Mouse (Mus musculus) ES-E14 (cell line): ENCODE data around the gene Dhcr7. TPM values are rescaled to one million over a fixed set of nuclear protein-coding genes. Genes with fewer than 3 reads are reported as not detected.

Experiments used
- DNase-seq: peaks from one replicate; pipeline ENCODE4 v3.0.0-alpha.2; 2013; ENCODE audit warnings: low read depth, low spot score
- H3K27ac ChIP-seq: 2 replicates; pipeline ENCODE4 v1.5.1; 2012; ENCODE audit warnings: low read depth, mild to moderate bottlenecking, low read length, moderate library complexity, mixed read lengths; ENCODE audit not compliant: poor library complexity, insufficient read depth, severe bottlenecking
- H3K36me3 ChIP-seq: 2 replicates; pipeline ENCODE4 v1.6.1; 2012; ENCODE audit warnings: mild to moderate bottlenecking, low read length, moderate library complexity, mixed read lengths; ENCODE audit not compliant: control insufficient read depth, poor library complexity, insufficient read depth, severe bottlenecking
- H3K4me1 ChIP-seq, 2 experiments: fragments of 150-350 bp in 1 of 2; sonication (generic) in 1 of 2; 2 replicates each; pipeline ENCODE4 v1.6.1; 2012; ENCODE audit warnings: low read length in 2 of 2, mild to moderate bottlenecking in 1 of 2, mixed read lengths in 1 of 2; ENCODE audit not compliant: control insufficient read depth in 2 of 2, insufficient read depth in 2 of 2, poor library complexity in 1 of 2
- H3K4me3 ChIP-seq, 2 experiments: fragments of 150-350 bp in 1 of 2; sonication (generic) in 1 of 2; 2 replicates each; pipeline ENCODE4 v1.5.1; 2012; ENCODE audit warnings: low read length in 2 of 2, low read depth in 1 of 2, mild to moderate bottlenecking in 1 of 2, mixed read lengths in 1 of 2; ENCODE audit not compliant: insufficient read depth in 1 of 2, poor library complexity in 1 of 2, severe bottlenecking in 1 of 2
- H3K9ac ChIP-seq: 2 replicates; pipeline ENCODE4 v1.6.1; 2012; ENCODE audit warnings: low read depth, mild to moderate bottlenecking, low read length, mixed read lengths; ENCODE audit not compliant: poor library complexity, insufficient read depth, severe bottlenecking
- H3K9me3 ChIP-seq: fragments of 150-350 bp; sonication (generic); 2 replicates; pipeline ENCODE4 v1.6.1; 2012; ENCODE audit warnings: low read depth, mild to moderate bottlenecking, low read length; ENCODE audit not compliant: control insufficient read depth, insufficient read depth
- CHD2 ChIP-seq: IDR thresholded peaks from 2 replicates; pipeline ENCODE4 v1.6.1; 2014; ENCODE audit warnings: mild to moderate bottlenecking, low read depth, low read length, inconsistent platforms
- HCFC1 ChIP-seq: IDR thresholded peaks from 2 replicates; pipeline ENCODE4 v1.6.1; 2012; ENCODE audit warnings: low read length, inconsistent platforms, borderline replicate concordance; ENCODE audit not compliant: insufficient read depth
- MAFK ChIP-seq: IDR thresholded peaks from 2 replicates; pipeline ENCODE4 v1.6.1; 2014; ENCODE audit warnings: mild to moderate bottlenecking, low read depth, low read length, inconsistent platforms; ENCODE audit not compliant: insufficient read depth
- ZC3H11A ChIP-seq: IDR thresholded peaks from 2 replicates; pipeline ENCODE4 v1.6.1; 2012; ENCODE audit warnings: low read depth, mild to moderate bottlenecking, inconsistent platforms, low read length, borderline replicate concordance
- ZNF384 ChIP-seq: IDR thresholded peaks from 2 replicates; pipeline ENCODE4 v1.6.1; 2012; ENCODE audit warnings: low read depth, low read length, inconsistent platforms
- in situ Hi-C, 2 experiments: fragments of 600-800 bp; cut with MboI; formaldehyde crosslinking; loops; one replicate each; pipeline ENCODE4 v1.15.1; 2025; ENCODE audit warnings: low sequenced_read_pairs in 2 of 2, inconsistent platforms in 1 of 2; ENCODE audit not compliant: unreplicated experiment in 2 of 2
- total RNA-seq: library from RNA; depleted of rRNA; stranded (reverse); fragments of 300-350 nt; gene quantifications from 2 replicates; pipeline ENCODE4 v1.2.3, GENCODE M21; 2012

Gene Dhcr7
- total RNA-seq, 1 experiment, result 38.5 TPM

GRCm38 (mm10) chr7:143800770-143801169 lies 22.2 kb upstream of the Dhcr7 start:
- Histone ChIP-seq H3K4me3 (no peak overlapping the region), H3K36me3 (peaks cover 17% of the 10 kb centered on the region; the same call in 1 of the 2 replicates), H3K9ac (no peak overlapping the region), H3K27ac (no peak overlapping the region), H3K4me1 (no peaks in the 10 kb centered on the region), H3K9me3 (no peaks in the 10 kb centered on the region)
- in situ Hi-C loops, result no loop called here
- DNase-seq, result no peak
- no peak for TF ChIP-seq ZC3H11A
- no peak for TF ChIP-seq HCFC1
- TF ChIP-seq CHD2, result no peak
- TF ChIP-seq MAFK, result no peak
- TF ChIP-seq ZNF384, result no peak

GRCm38 (mm10) chr7:143801195-143802065 lies 21.5 kb upstream of the Dhcr7 start:
- H3K9me3 ChIP-seq, result no peaks in the 10 kb centered on the region
- H3K9ac ChIP-seq, result no peak overlapping the region
- no peak overlapping the region for H3K27ac ChIP-seq
- peaks cover 18% of the 10 kb centered on the region; the same call in 1 of the 2 replicates for H3K36me3 ChIP-seq
- no peak for DNase-seq
- H3K4me3 ChIP-seq, result no peak overlapping the region
- in situ Hi-C loops, result no loop called here
- TF ChIP-seq ZNF384 (no peak), MAFK (no peak), HCFC1 (no peak), CHD2 (no peak), ZC3H11A (no peak)
- no peaks in the 10 kb centered on the region for H3K4me1 ChIP-seq

- Histone ChIP-seq H3K9me3 (no peaks in the 10 kb centered on the region), H3K27ac (no peak overlapping the region; the same call in 1 of the 2 replicates), H3K4me3 (no peak overlapping the region), H3K4me1 (no peaks in the 10 kb centered on the region), H3K9ac (no peak overlapping the region), H3K36me3 (peaks cover 13% of the 10 kb centered on the region; the same call in 1 of the 2 replicates)
- no peak for TF ChIP-seq HCFC1
- TF ChIP-seq CHD2, result no peak
- no peak for TF ChIP-seq MAFK
- no peak for TF ChIP-seq ZNF384
- no peak for TF ChIP-seq ZC3H11A
- no peak for DNase-seq
- in situ Hi-C loops, result no loop called here
Observed at GRCm38 (mm10) chr7:143805199-143805624, 17.7 kb upstream of the Dhcr7 start.

DNA sequence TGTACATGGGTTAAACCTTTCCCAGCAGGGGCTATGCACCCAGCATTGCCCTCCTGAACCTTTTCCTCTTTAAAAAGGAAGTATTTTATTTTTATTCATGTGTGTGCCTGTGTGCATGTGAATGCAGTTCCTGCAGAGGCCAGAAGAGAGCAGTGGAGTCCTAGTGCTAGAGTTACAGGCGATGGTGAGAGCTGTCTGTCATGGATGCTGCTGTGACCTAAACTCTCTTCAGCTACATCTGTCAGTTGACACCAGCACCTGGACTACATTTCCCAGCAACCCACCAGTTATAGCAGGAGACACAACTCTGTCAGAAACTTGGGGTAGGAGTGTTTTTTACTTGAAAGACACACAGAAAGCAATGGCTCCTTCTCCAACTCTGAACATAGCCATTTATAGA lies 14.0 kb upstream of the Dhcr7 start:
- H3K4me3 ChIP-seq, result no peak overlapping the region
- no peak for DNase-seq
- H3K9ac ChIP-seq, result no peak overlapping the region
- in situ Hi-C loops, result no loop called here
- TF ChIP-seq HCFC1 (peak; percentile 68; the same call in 1 of the 2 replicates), ZNF384 (no peak), ZC3H11A (peak; percentile 37; the same call in 1 of the 2 replicates), CHD2 (no peak), MAFK (no peak)
- no peaks in the 10 kb centered on the region for H3K4me1 ChIP-seq
- no peak overlapping the region for H3K27ac ChIP-seq
- no peaks in the 10 kb centered on the region for H3K9me3 ChIP-seq
- peaks cover 17% of the 10 kb centered on the region; the same call in 1 of the 2 replicates for H3K36me3 ChIP-seq
